ENCODE assay signal across 34 mouse cellular contexts in genomic region chr1:135177724-135178123, GRCm38 (mm10). TPM values are rescaled to one million over a fixed set of nuclear protein-coding genes. Genes with fewer than 3 reads are reported as not detected.
DNase-seq lines count a peak whose midpoint lies in the region; ATAC-seq and TF ChIP-seq lines count a peak whose summit lies in the region.
"Had no signal": no experiment of that assay in that cellular context is flagged by ENCODE, and none has a peak within 500 bp of the region (broad histone marks: within the 10 kb centered on the region; RNA-seq: fewer than 3 reads in every experiment).

No protein-coding gene starts in this region.

- TF ChIP-seq RAD21 in CH12.LX (IDR thresholded peaks at IDR 0.05; ENCODE audit: low read depth, low read length), result no peak

- no peak overlapping the region for H3K4me3 ChIP-seq in CH12.LX (replicated peaks in 1 of 3; ENCODE audit: low read depth in 2 of 3, low read length in 2 of 3, poor library complexity in 1 of 3)
- no peak overlapping the region for H3K4me3 ChIP-seq in kidney, embryonic 16.5 days (ENCODE audit: low read length)
- H3K4me3 ChIP-seq: embryonic facial prominence, embryonic 15.5 days; forebrain, embryonic 13.5 days; heart, embryonic 12.5 days; limb, embryonic 10.5 days; limb, embryonic 15.5 days; midbrain, embryonic 13.5 days; neural tube, embryonic 15.5 days had no signal

- intact Hi-C loops in gastrocnemius, postnatal 14 days (cut with DNase I; ENCODE audit: low total_unique reads), result no loop called here

- H3K79me2 ChIP-seq in CH12.LX (replicated peaks; ENCODE audit: control insufficient read depth, extremely low read depth, insufficient read depth, poor library complexity, severe bottlenecking), result no peaks in the 10 kb centered on the region

- no peak for TF ChIP-seq CTCF in CH12.LX (conservative IDR thresholded peaks at IDR 0.05 in 1 of 2, IDR thresholded peaks at IDR 0.05 in 1 of 2; ENCODE audit: low read depth in 2 of 2, low read length in 2 of 2)

- dilution Hi-C loops in CH12.LX (cut with MboI; ENCODE audit: extremely low pct_ligation_motif_present, extremely low pct_unique_long_range_greater_than_20kb, low sequenced_read_pairs), result no loop called here

- no peak for DNase-seq in CH12.LX (ENCODE audit: extremely low read depth)
- DNase-seq in kidney, adult 18-20 months, result peak; percentile 72
- peak; percentile 80 to 91 for DNase-seq in kidney, postnatal 36 days
- no peak for DNase-seq in embryo, embryonic 10 days (ENCODE audit: low spot score)
- no peak for DNase-seq in natural killer cell, adult 2 months (ENCODE audit: low spot score in 2 of 2)
- no peak for DNase-seq in gastrocnemius, postnatal 14 days
- DNase-seq: adrenal gland, postnatal 10 days; cerebellum, adult 8-10 months; cerebellum, postnatal 25 days; gastrocnemius, postnatal 10 days; heart, adult 18-20 months; heart, postnatal 4 days; lung, adult 2 months; lung, postnatal 10 days; retina, postnatal 1 day; right cerebral cortex, postnatal 14 days; thymus, adult 18-20 months; thymus, postnatal 25 days had no signal

- H3K27ac ChIP-seq in CH12.LX (ENCODE audit: insufficient read depth, low read depth), result peak overlapping the region; percentile 30; the same call in 1 of the 2 replicates
- no peak overlapping the region for H3K27ac ChIP-seq in kidney, embryonic 16.5 days (ENCODE audit: low read length)
- H3K27ac ChIP-seq: embryonic facial prominence, embryonic 15.5 days; forebrain, embryonic 13.5 days; hindbrain, embryonic 14.5 days; limb, embryonic 10.5 days; limb, embryonic 15.5 days; liver, embryonic 14.5 days; macrophage; midbrain, embryonic 13.5 days; neural tube, embryonic 15.5 days had no signal

- H3K4me1 ChIP-seq in CH12.LX (ENCODE audit: control insufficient read depth in 1 of 2, insufficient read depth in 2 of 2), result peaks cover 32 to 78% of the 10 kb centered on the region in 2 experiments
- 0 out of 2 replicates have a peak, but pooled peaks cover 5% of the 10 kb centered on the region for H3K4me1 ChIP-seq in kidney, embryonic 16.5 days (ENCODE audit: insufficient read depth, low read length)
- H3K4me1 ChIP-seq: limb, embryonic 15.5 days had no signal

- H3K27me3 ChIP-seq in CH12.LX (replicated peaks), result no peaks in the 10 kb centered on the region
- H3K27me3 ChIP-seq in kidney, embryonic 16.5 days (ENCODE audit: insufficient read depth, low read length), result no peaks in the 10 kb centered on the region
- H3K27me3 ChIP-seq: embryonic facial prominence, embryonic 15.5 days; forebrain, embryonic 13.5 days; limb, embryonic 15.5 days; midbrain, embryonic 13.5 days; neural tube, embryonic 15.5 days had no signal

- no peak for TF ChIP-seq EP300 in CH12.LX (IDR thresholded peaks at IDR 0.05; ENCODE audit: low read length)

- no peaks in the 10 kb centered on the region for H3K9me3 ChIP-seq in CH12.LX (replicated peaks; ENCODE audit: low read length)
- no peaks in the 10 kb centered on the region for H3K9me3 ChIP-seq in kidney, embryonic 16.5 days (ENCODE audit: low read length)
- H3K9me3 ChIP-seq: embryonic facial prominence, embryonic 15.5 days; forebrain, embryonic 13.5 days; heart, embryonic 12.5 days; limb, embryonic 10.5 days; limb, embryonic 15.5 days; midbrain, embryonic 13.5 days; neural tube, embryonic 15.5 days had no signal

- no peak overlapping the region for H3K4me2 ChIP-seq in CH12.LX (ENCODE audit: insufficient read depth, low read depth, poor library complexity, severe bottlenecking)
- no peak overlapping the region for H3K4me2 ChIP-seq in kidney, embryonic 16.5 days (replicated peaks; ENCODE audit: low read depth, low read length)
- H3K4me2 ChIP-seq: embryonic facial prominence, embryonic 15.5 days; forebrain, embryonic 13.5 days; heart, embryonic 12.5 days; hindbrain, embryonic 14.5 days; limb, embryonic 15.5 days; midbrain, embryonic 13.5 days; neural tube, embryonic 15.5 days had no signal

- ATAC-seq in kidney, embryonic 16.5 days (ENCODE audit: low FRiP score, low TSS enrichment), result peak; percentile 62; the same call in 1 of the 2 replicates
- no peak for ATAC-seq in granulocyte monocyte progenitor cell, adult 5-6 weeks (replicated peaks; ENCODE audit: poor library complexity, severe bottlenecking)
- ATAC-seq: forebrain, embryonic 13.5 days; intestine, postnatal 0 days; midbrain, embryonic 13.5 days had no signal

- WGBS in kidney, embryonic 16.5 days, result 84% methylated on average over 3 of the region's 3 CpGs

- no peaks in the 10 kb centered on the region for H3K36me3 ChIP-seq in CH12.LX (replicated peaks in 1 of 2; ENCODE audit: control insufficient read depth in 1 of 2, insufficient read depth in 1 of 2, low read length in 1 of 2)
- no peaks in the 10 kb centered on the region for H3K36me3 ChIP-seq in kidney, embryonic 16.5 days (ENCODE audit: insufficient read depth, low read length)
- H3K36me3 ChIP-seq: embryonic facial prominence, embryonic 15.5 days; heart, embryonic 12.5 days; limb, embryonic 10.5 days; limb, embryonic 15.5 days; midbrain, embryonic 13.5 days; neural tube, embryonic 15.5 days had no signal

- no peak for TF ChIP-seq POLR2A in CH12.LX (IDR thresholded peaks at IDR 0.05; ENCODE audit: low read depth, low read length)

- H3K9ac ChIP-seq in CH12.LX (ENCODE audit: insufficient read depth, low read depth), result no peak overlapping the region
- no peak overlapping the region for H3K9ac ChIP-seq in kidney, embryonic 16.5 days (replicated peaks; ENCODE audit: low read length)
- H3K9ac ChIP-seq: embryonic facial prominence, embryonic 15.5 days; forebrain, embryonic 13.5 days; heart, embryonic 12.5 days; hindbrain, embryonic 14.5 days; limb, embryonic 15.5 days; liver, embryonic 14.5 days; midbrain, embryonic 13.5 days; neural tube, embryonic 15.5 days had no signal

- in situ Hi-C loops in CH12.LX (cut with MboI; ENCODE audit: low pct_ligation_motif_present, low pct_unique_long_range_greater_than_20kb, low sequenced_read_pairs), result no loop called here

TF ChIP-seq in CH12.LX, 34 proteins besides CTCF, POLR2A, EP300 and RAD21:
- TF ChIP-seq UBTF (IDR thresholded peaks at IDR 0.05; ENCODE audit: low read depth, low read length) (no peak), GABPA (IDR thresholded peaks at IDR 0.05; ENCODE audit: insufficient replicate concordance, low read depth, low read length) (no peak), TCF12 (IDR thresholded peaks at IDR 0.05; ENCODE audit: low read depth, low read length) (no peak), MEF2A (IDR thresholded peaks at IDR 0.05; ENCODE audit: borderline replicate concordance, low read depth, low read length) (no peak), ZC3H11A (IDR thresholded peaks at IDR 0.05; ENCODE audit: low read depth, low read length) (no peak), ELF1 (IDR thresholded peaks at IDR 0.05; ENCODE audit: low read depth, low read length) (no peak)

RNA-seq across cellular contexts. Expression of gene Gpr37l1, which starts 10.2 kb away (rescaled TPM):
- not detected in 2 replicates for total RNA-seq in CH12.LX (2012; rRNA removed)
- not detected in 2 replicates for total RNA-seq in CH12.LX (2014; rRNA removed)
- not detected in 2 replicates for polyA plus RNA-seq in CH12.LX (2012; ENCODE audit: insufficient read length, low read depth)
- 0.10 TPM in 1 of 2 replicates, not detected in the other for polyA plus RNA-seq in kidney, embryonic 16.5 days (2015; fragmentation: Nextera tagmentation; extraction: Ambion mirVana)
- total RNA-seq in granulocyte monocyte progenitor cell, adult 5-6 weeks (2014; fragmentation: Nextera tagmentation), result not detected in 2 replicates
- total RNA-seq in granulocyte monocyte progenitor cell, adult 5-6 weeks (2017), result not detected in 2 replicates
- 1 to 10 TPM in 1 of 2 experiments, under 1 TPM in 1; 0.78 to 2.5 TPM for total RNA-seq in gastrocnemius, postnatal 14 days (2021)
- total RNA-seq: megakaryocyte-erythroid progenitor cell, adult 5-6 weeks; monocyte, adult 5-6 weeks had no signal
- polyA plus RNA-seq: embryonic facial prominence, embryonic 15.5 days; forebrain, embryonic 13.5 days; heart, embryonic 12.5 days; heart, postnatal 0 days; limb, embryonic 10.5 days; limb, embryonic 15.5 days; macrophage had no signal

RNA-seq across cellular contexts. Expression of gene Arl8a, which starts 31.1 kb away (rescaled TPM):
- total RNA-seq in CH12.LX (2012; rRNA removed) (8.5 and 10.9 TPM in 2 replicates), CH12.LX (2014; rRNA removed) (4.2 and 4.7 TPM in 2 replicates)
- 42.1 and 52.7 TPM in 2 replicates for polyA plus RNA-seq in CH12.LX (2012; ENCODE audit: insufficient read length, low read depth)
- 42.9 and 46.7 TPM in 2 replicates for polyA plus RNA-seq in kidney, embryonic 16.5 days (2015; fragmentation: Nextera tagmentation; extraction: Ambion mirVana)
- 35.6 and 48.5 TPM in 2 replicates for total RNA-seq in granulocyte monocyte progenitor cell, adult 5-6 weeks (2014; fragmentation: Nextera tagmentation)
- total RNA-seq in granulocyte monocyte progenitor cell, adult 5-6 weeks (2017), result 18.3 and 20.3 TPM in 2 replicates
- total RNA-seq in gastrocnemius, postnatal 14 days (2021), result 10 to 100 TPM; 25.1 to 26.8 TPM

RNA-seq across cellular contexts. Expression of gene Ptpn7, which starts 45.2 kb away (rescaled TPM):
- total RNA-seq in CH12.LX (2012; rRNA removed) (61.4 and 69.7 TPM in 2 replicates), CH12.LX (2014; rRNA removed) (77.5 and 81.9 TPM in 2 replicates)
- 78.7 and 81.9 TPM in 2 replicates for polyA plus RNA-seq in CH12.LX (2012; ENCODE audit: insufficient read length, low read depth)
- 0.99 and 1.6 TPM in 2 replicates for polyA plus RNA-seq in kidney, embryonic 16.5 days (2015; fragmentation: Nextera tagmentation; extraction: Ambion mirVana)
- total RNA-seq in granulocyte monocyte progenitor cell, adult 5-6 weeks (2014; fragmentation: Nextera tagmentation), result 133 and 146 TPM in 2 replicates
- 101 and 112 TPM in 2 replicates for total RNA-seq in granulocyte monocyte progenitor cell, adult 5-6 weeks (2017)
- total RNA-seq in gastrocnemius, postnatal 14 days (2021), result under 1 TPM; 0.18 to 0.41 TPM

Comparison
In these comparisons a context has a peak if more than half of its experiments do, and no peak if none do; other contexts are left out.
1. DNase-seq: peak in kidney, adult 18-20 months (single experiment) and kidney, postnatal 36 days (2 of 2); none in CH12.LX (single experiment), embryo, embryonic 10 days (single experiment), natural killer cell, adult 2 months (0 of 2) and gastrocnemius, postnatal 14 days (single experiment).
2. RNA of gene Ptpn7, which starts 45.2 kb away (total RNA-seq): 101 to 146 TPM in granulocyte monocyte progenitor cell, adult 5-6 weeks and 61.4 to 81.9 TPM in CH12.LX; 0.18 to 0.41 TPM in gastrocnemius, postnatal 14 days; every median in the first group is over 10 times any median in the second.